Mouse (Mus musculus) hindbrain, postnatal 0 days (tissue): ENCODE measurements around the gene Fev. TPM values are rescaled to one million over a fixed set of nuclear protein-coding genes. Genes with fewer than 3 reads are reported as not detected.
A peak's percentile ranks its signal among the peaks of the same experiment; 100 is the strongest.

Experiments
- ATAC-seq: fragments of 200-750 bp; cut with Nextera tagmentation; 2 replicates; pipeline ENCODE4 v1.8.0; 2017; ENCODE audit warnings: mild to moderate bottlenecking, moderate TSS enrichment, moderate library complexity
- DNase-seq: peaks from one replicate; pipeline ENCODE4 v3.0.0-alpha.2; 2015; ENCODE audit warnings: low spot score
- H3K27ac ChIP-seq: fragments of 300-500 bp; sonication (generic); 2 replicates; pipeline ENCODE4 v1.5.1; 2014; ENCODE audit warnings: mild to moderate bottlenecking
- H3K27me3 ChIP-seq: fragments of 300-500 bp; sonication (generic); 2 replicates; pipeline ENCODE4 v1.6.1; 2014; ENCODE audit warnings: low read length, mixed read lengths; ENCODE audit not compliant: insufficient read depth
- H3K36me3 ChIP-seq: fragments of 300-500 bp; sonication (generic); 2 replicates; pipeline ENCODE4 v1.6.1; 2014; ENCODE audit warnings: low read length, mixed read lengths; ENCODE audit not compliant: insufficient read depth
- H3K4me1 ChIP-seq: fragments of 300-500 bp; sonication (generic); 2 replicates; pipeline ENCODE4 v1.6.1; 2014; ENCODE audit warnings: antibody characterized with exemption, low read length, mixed read lengths; ENCODE audit not compliant: insufficient read depth
- H3K4me2 ChIP-seq: fragments of 300-500 bp; sonication (generic); 2 replicates; pipeline ENCODE4 v1.6.1; 2014; ENCODE audit warnings: low read depth, mild to moderate bottlenecking, low read length, moderate library complexity, mixed read lengths
- H3K4me3 ChIP-seq: fragments of 300-500 bp; sonication (generic); 2 replicates; pipeline ENCODE4 v1.5.1; 2014; ENCODE audit warnings: low read length
- H3K9ac ChIP-seq: fragments of 300-500 bp; sonication (generic); replicated peaks from 2 replicates; pipeline ENCODE4 v1.6.1; 2014; ENCODE audit warnings: mild to moderate bottlenecking, low read length, moderate library complexity, mixed read lengths
- H3K9me3 ChIP-seq: fragments of 300-500 bp; sonication (generic); 2 replicates; pipeline ENCODE4 v1.6.1; 2016; ENCODE audit warnings: low read length, mixed read lengths
- CTCF ChIP-seq: IDR thresholded peaks from 2 replicates; pipeline ENCODE4 v1.5.1; 2016; ENCODE audit warnings: antibody characterized with exemption, control low read depth, low read depth
- WGBS: fragments of 180-500 bp; shearing (Covaris S2); extraction: QIAGEN DNeasy Blood & Tissue Kit; methylation state at CpG from one replicate; pipeline ENCODE4 v1.1.7; 2014; 5-methylcytosine and 5-hydroxymethylcytosine counted together
- polyA plus RNA-seq: library from polyadenylated mRNA; unstranded; fragments of >200 nt; fragmentation: Nextera tagmentation; extraction: Ambion mirVana; gene quantifications from 2 replicates; pipeline ENCODE4 v1.2.1, GENCODE M21; 2015
- total RNA-seq: library from RNA; depleted of rRNA; stranded (reverse); fragments of >200 nt; gene quantifications from 2 replicates; pipeline ENCODE4 v1.2.3, GENCODE M21; 2014

The Fev gene
- total and polyA plus RNA-seq, 2 experiments from 2014 or later, result 0.16 to 4.2 TPM

- Histone ChIP-seq H3K4me2 (peak overlapping the region; percentile 56), H3K4me3 (peak overlapping the region; percentile 16), H3K9me3 (no peaks in the 10 kb centered on the region), H3K27me3 (peaks cover 61% of the 10 kb centered on the region), H3K36me3 (no peaks in the 10 kb centered on the region), H3K4me1 (no peaks in the 10 kb centered on the region), H3K27ac (no peak overlapping the region), H3K9ac (no peak overlapping the region)
- peak; percentile 10; the same call in 1 of the 2 replicates for TF ChIP-seq CTCF
- DNase-seq, result peak; percentile 17
- peak; percentile 32 for ATAC-seq
- WGBS, result 3% methylated on average over 39 of the region's 39 CpGs
Measured at GRCm38 (mm10) chr1:74892351-74893133, 7.3 kb upstream of the Fev start.

DNA sequence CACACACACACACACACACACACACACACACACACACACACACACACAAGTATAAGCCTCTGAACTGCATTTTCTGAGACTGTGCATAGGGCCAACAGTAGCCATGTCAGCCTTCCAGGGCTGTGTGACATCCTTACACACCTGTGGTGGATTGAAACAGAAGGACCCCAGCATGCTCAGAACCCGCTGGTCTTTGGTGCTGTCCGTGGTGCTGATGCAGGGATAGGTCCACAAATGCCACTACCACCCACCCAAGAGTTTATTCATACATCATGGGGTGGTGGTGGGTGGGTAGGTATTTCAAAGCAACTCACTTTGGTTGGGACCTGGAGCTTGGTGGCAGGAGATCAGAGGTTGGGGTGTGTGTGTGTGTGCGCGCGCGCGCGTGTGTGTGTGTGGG lies 6.3 kb upstream of the Fev start:
- no peak for TF ChIP-seq CTCF
- H3K4me2 ChIP-seq, result no peak overlapping the region
- H3K9me3 ChIP-seq, result no peaks in the 10 kb centered on the region
- H3K9ac ChIP-seq, result no peak overlapping the region
- no peaks in the 10 kb centered on the region for H3K36me3 ChIP-seq
- peaks cover 67% of the 10 kb centered on the region for H3K27me3 ChIP-seq
- ATAC-seq, result no peak
- H3K4me3 ChIP-seq, result no peak overlapping the region
- H3K4me1 ChIP-seq, result no peaks in the 10 kb centered on the region
- WGBS, result 0% methylated on average over 2 of the region's 8 CpGs
- DNase-seq, result peak; percentile 22
- H3K27ac ChIP-seq, result no peak overlapping the region

GRCm38 (mm10) chr1:74884196-74885141 lies 750 bp downstream of the Fev start:
- Histone ChIP-seq H3K9me3 (no peaks in the 10 kb centered on the region), H3K9ac (no peak overlapping the region), H3K4me3 (peak overlapping the region; percentile 21), H3K27me3 (peaks cover 76% of the 10 kb centered on the region), H3K4me2 (peak overlapping the region; percentile 44), H3K27ac (no peak overlapping the region), H3K4me1 (peaks cover 7% of the 10 kb centered on the region; the same call in 1 of the 2 replicates), H3K36me3 (no peaks in the 10 kb centered on the region)
- ATAC-seq (no peak), DNase-seq (no peak)
- TF ChIP-seq CTCF, result no peak
- WGBS, result under 1% methylated on average over 57 of the region's 57 CpGs

DNA sequence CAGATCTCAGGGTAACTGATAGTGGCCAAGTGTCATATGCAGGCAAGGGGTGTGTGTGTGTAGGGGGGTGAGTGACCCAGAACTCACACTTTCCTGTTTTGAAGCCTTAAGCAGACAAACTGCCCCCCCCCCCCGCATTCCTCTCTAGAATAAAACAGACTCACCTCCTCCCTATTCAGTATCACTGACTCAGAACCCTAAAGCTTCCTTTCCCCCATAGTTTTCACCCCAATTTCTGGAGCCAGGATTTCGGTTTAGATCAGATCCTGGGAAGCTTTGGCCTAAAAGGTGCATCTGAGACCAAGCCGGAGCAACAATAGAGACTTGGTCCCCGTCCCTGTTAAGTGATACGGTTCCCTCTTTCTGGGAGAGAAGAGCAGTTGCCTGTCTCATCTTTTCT lies 1.8 kb downstream of the Fev start:
- Histone ChIP-seq H3K4me2 (no peak overlapping the region), H3K4me1 (peaks cover 7% of the 10 kb centered on the region; the same call in 1 of the 2 replicates), H3K27me3 (peaks cover 79% of the 10 kb centered on the region), H3K9me3 (no peaks in the 10 kb centered on the region), H3K27ac (no peak overlapping the region), H3K4me3 (no peak overlapping the region), H3K36me3 (no peaks in the 10 kb centered on the region), H3K9ac (no peak overlapping the region)
- no peak for DNase-seq
- no peak for ATAC-seq
- WGBS, result 11% methylated on average over 5 of the region's 5 CpGs
- no peak for TF ChIP-seq CTCF

GRCm38 (mm10) chr1:74882828-74883227 lies 2.4 kb downstream of the Fev start:
- Histone ChIP-seq H3K27ac (no peak overlapping the region), H3K4me3 (peak overlapping the region; percentile 36)
- WGBS, result 4% methylated on average over 8 of the region's 8 CpGs

GRCm38 (mm10) chr1:74882055-74882734 lies 3.0 kb downstream of the Fev start:
- under 1% methylated on average over 68 of the region's 74 CpGs for WGBS
- H3K9ac ChIP-seq, result no peak overlapping the region; the same call in 1 of the 2 replicates
- peak; percentile 22 for DNase-seq
- H3K27me3 ChIP-seq, result peaks cover 69% of the 10 kb centered on the region
- H3K4me3 ChIP-seq, result peak overlapping the region; percentile 36
- no peaks in the 10 kb centered on the region for H3K9me3 ChIP-seq
- no peak overlapping the region for H3K27ac ChIP-seq
- no peak for TF ChIP-seq CTCF
- peak overlapping the region; percentile 64 for H3K4me2 ChIP-seq
- H3K4me1 ChIP-seq, result peaks cover 7% of the 10 kb centered on the region; the same call in 1 of the 2 replicates
- no peaks in the 10 kb centered on the region for H3K36me3 ChIP-seq
- ATAC-seq, result no peak

More at GRCm38 (mm10) chr1:74882828-74883227, 2.4 kb downstream of the Fev start:
- H3K36me3 ChIP-seq, result no peaks in the 10 kb centered on the region
- peak overlapping the region; percentile 64 for H3K4me2 ChIP-seq
- peaks cover 73% of the 10 kb centered on the region for H3K27me3 ChIP-seq
- no peak for TF ChIP-seq CTCF
- ATAC-seq (no peak), DNase-seq (no peak)
- H3K9me3 ChIP-seq, result no peaks in the 10 kb centered on the region
- H3K4me1 ChIP-seq, result peaks cover 7% of the 10 kb centered on the region; the same call in 1 of the 2 replicates
- no peak overlapping the region for H3K9ac ChIP-seq
